Mouse (Mus musculus) left cerebral cortex, postnatal 14 days (tissue): ENCODE measurements around the gene Zfp385a. TPM values are rescaled to one million over a fixed set of nuclear protein-coding genes. Genes with fewer than 3 reads are reported as not detected.

Experiments
- DNase-seq, 2 experiments: peaks; one replicate each; pipeline ENCODE4 v3.0.0; 2021 to 2022; ENCODE audit warnings: low spot score in 2 of 2, mixed read lengths in 1 of 2
- intact Hi-C: fragments of 180-260 bp; cut with DNase I; formaldehyde crosslinking; loops from one replicate; pipeline ENCODE4 v1.15.1; 2025
- total RNA-seq, 2 experiments: library from RNA; stranded (reverse); gene quantifications; 2 replicates each; pipeline ENCODE4 v1.2.3; 2021

Gene Zfp385a
- total RNA-seq, 2 experiments from 2014 or later: 59.8 to 63.2 TPM

- DNase-seq: peak; percentile 85 to 87
- intact Hi-C loops: no loop called here
Observed at GRCm38 (mm10) chr15:103342415-103342814, 2.5 kb upstream of the Zfp385a start.

DNA sequence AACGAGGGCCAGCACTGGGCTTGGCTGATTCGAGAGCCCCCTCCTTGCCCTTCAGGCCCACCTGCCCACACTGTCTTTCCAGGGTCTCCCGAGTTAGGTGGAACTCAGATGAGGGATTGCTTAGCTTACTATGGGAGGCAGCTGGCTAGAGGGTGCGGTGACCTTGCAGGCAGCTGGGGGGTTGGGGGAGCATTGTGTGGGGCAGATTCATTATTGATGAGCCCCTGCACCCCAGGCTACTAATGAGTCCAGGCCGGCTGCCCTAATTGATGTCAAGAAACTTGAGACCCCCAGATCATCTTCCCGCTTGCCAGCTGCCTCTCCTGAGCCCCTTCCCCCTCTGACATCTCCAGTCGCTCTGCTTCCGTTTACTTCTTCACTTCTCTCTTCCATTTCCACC lies 1.7 kb upstream of the Zfp385a start:
- intact Hi-C loops: no loop called here
- DNase-seq: no peak

DNA sequence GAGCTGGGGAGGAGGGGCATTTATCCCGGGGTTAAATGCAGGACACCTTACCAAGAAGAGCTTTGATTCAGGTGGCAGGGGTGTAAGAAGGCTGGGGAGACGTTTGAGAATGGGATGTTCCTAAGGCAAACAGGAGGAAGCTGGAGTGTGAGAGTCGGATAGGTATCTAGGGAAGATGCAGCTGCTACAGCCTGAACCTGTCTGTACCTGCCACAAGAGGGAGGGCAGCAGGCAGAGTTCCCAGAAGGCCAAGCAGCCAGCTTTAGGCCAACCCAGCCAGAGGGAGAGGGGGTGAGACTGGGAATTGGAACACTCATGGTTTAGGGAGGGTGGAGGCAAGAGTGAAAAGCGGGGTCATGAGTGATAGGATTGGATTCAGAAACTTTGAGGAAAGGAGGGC lies 893 bp upstream of the Zfp385a start:
- DNase-seq: no peak
- intact Hi-C loops: no loop called here

DNA sequence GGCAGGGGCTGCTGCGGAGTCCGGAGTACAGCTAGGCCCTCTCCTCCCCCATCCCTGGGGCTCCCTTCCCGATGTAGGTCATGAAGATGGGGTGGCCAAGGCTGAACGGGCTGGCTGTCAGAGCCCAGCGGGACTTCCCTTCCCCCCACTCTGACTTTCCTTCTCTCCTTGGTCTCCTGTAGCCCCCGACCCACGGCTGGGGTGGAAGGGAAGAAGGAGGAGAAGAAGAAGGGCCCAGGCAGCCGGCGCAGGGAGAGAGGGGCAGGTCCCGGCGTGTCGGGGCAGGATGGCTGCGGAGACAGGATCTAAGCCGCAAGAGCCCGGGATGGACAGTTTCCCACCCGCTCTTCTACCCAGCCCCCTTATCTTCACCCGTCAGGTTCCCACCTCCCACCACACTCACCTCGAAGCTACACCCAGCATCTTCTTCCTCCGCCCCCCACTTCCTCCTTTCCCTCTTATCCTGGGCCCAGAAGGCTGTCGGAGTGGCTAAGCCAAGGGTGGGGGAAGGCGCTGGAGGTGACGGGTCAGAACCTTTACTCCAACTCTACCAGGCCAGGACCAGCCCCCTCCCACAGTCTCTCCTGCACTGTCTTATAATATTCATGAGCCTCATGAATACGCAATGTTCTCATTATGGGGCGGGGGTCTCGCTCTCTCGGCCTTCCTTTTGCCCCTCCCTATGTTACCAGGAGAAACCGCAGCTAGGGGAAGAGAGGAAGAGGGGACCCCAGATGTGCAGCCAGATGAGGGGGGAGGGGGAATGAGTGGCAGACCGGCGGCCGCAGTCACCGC lies 530 bp downstream of the Zfp385a start:
- intact Hi-C loops: no loop called here
- DNase-seq: no peak

GRCm38 (mm10) chr15:103338829-103339165 lies 1.1 kb downstream of the Zfp385a start:
- intact Hi-C loops: no loop called here
- DNase-seq: no peak

- no peak for DNase-seq
- intact Hi-C loops: no loop called here
Observed at GRCm38 (mm10) chr15:103336996-103337667, 2.8 kb downstream of the Zfp385a start.

DNA sequence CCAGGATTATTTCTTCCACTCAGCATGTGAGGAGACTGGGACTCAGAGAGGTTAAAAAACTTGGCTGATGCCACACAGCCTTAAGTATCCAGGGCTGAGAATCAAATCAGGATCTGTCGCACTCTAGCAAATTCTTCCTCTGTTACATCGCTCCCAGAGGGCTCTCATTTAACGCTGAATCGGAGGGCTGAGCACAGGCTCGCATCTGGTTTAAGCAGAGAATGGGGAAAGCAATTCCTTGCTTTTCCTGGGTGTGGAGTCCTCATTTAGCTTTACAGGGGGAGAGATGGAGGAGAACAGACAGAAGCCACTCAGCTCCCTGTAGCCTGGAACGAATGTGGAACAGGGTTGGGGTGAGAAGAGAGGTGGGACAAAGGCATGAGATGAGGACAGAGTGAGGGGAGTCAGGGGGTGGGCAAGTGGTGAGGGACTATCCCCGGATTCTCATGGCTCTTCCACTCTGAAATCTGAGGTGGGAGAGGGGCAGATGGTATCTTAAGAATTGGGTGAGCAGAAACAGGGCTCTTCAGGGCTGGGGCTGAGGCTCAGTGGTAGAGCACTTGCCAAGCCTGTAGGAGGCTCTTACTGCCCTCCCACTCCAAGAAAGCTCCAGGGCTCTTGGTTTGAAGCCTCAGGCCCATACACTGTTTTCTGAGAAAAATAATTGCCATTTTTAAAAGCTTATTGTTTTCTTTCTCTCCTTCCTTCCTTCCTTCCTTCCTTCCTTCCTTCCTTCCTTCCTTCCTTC lies 4.2 kb downstream of the Zfp385a start:
- no peak for DNase-seq
- intact Hi-C loops: no loop called here

DNA sequence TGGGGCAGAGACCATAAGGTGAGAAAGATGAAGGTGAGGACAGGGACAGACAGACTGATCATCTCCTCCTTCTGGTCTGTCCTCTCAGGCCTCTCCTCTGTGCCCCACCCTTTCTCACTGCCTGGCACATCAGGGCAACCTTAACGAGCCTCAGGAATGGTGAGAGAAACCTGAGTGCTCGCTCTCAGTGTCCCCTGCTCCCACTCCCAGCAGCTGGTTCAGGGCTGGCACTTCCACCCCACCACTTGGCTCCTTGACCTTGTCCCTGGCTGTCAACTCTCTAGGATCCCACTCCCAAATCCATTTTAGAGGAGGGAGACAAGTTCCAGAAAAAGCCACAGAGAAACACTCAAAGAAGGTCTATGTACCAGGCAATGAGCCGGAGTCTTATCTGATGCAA lies 4.9 kb downstream of the Zfp385a start:
- intact Hi-C loops: no loop called here

DNA sequence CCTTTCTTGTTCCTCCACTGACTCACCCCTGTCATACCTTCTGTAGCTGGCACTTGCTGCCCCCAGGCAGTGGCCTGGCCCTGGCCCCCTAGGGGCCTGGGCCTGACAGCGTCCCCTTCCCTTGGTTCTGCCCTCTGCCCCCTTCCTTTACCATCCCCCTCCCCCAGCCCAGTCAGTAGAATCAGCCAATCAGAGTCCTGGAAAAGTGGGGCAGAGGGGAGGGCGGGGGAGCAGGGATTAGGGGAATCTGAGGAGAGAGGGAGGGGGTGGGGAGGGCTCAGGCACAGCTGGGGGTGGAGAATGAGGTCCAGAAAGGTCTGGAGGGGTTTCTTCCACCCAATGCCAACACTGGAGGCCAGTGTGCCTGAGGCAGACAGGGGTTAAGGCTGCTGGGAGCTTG lies 5.7 kb downstream of the Zfp385a start:
- intact Hi-C loops: no loop called here
- no peak for DNase-seq

More for the DNA sequence above, 4.9 kb downstream of the Zfp385a start:
- no peak for DNase-seq

- no peak for DNase-seq
- intact Hi-C loops: no loop called here
Observed at GRCm38 (mm10) chr15:103333738-103334137, 6.2 kb downstream of the Zfp385a start.

- DNase-seq: no peak
- intact Hi-C loops: no loop called here
Observed at GRCm38 (mm10) chr15:103333081-103333615, 6.7 kb downstream of the Zfp385a start.

DNA sequence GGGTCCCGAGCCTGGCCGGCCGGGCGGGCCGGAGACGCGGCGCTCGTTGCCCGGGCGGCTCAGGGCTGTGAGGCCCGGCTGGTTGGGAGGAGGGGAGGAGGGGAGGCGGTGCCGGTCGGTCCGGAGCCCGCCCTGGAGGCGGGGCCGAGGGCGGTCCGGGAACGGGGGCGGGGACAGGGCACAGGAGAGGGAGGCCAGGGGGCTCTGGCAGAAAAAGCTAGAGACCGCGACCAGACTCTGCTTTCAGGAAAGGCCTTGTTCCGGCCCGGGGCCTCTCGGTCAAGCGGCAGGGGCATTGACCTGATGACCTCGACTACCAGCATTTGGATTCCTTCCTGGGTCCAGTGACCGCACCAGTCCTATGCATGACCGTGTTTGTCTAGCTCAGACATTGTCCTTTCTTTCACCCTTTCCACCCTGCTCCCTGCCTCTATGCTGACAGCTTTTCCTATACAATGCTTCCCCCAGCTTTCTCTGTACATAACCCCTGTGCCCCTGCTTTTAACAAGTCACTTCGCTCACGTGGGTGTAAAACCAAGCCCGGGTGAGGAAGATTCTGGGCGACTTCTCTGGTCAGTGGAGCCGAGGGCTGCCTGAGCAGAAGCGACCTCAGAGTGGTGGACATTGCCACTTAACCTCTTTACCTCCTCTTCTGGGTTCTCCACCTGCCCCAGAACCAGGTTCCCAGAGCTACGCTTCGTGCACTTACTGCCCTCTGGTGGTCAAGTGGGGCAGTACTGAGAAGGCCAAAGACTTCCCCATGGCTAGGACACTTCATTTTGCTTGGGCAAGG lies 16.2 kb downstream of the Zfp385a start:
- peak; percentile 69 to 79 for DNase-seq

GRCm38 (mm10) chr15:103323070-103323454 lies 16.8 kb downstream of the Zfp385a start:
- no peak for DNase-seq
- intact Hi-C loops: no loop called here

More for the DNA sequence above, 16.2 kb downstream of the Zfp385a start:
- intact Hi-C loops: no loop called here

- DNase-seq: no peak
- intact Hi-C loops: no loop called here
Observed at GRCm38 (mm10) chr15:103322396-103322795, 17.5 kb downstream of the Zfp385a start.

DNA sequence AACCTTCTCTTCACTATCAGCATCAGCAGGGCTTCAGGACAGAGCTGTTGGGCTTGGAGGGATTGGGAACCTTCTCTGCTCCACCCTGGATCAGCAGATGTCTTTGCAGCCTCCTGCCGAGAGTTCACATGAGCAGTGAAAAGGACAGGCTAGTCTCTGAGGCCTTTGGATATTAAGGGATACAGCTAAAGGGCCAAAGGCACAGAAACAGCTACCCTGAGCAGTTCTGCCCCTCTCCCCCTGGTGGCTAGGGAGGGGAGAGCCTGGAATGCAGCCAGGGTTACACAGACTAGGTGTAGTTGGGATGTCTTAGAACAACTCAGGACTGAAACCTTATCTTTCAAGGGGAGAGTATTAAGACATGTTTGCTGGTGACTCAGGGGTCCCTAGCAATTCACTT lies 18.8 kb downstream of the Zfp385a start:
- no peak for DNase-seq
- intact Hi-C loops: no loop called here

GRCm38 (mm10) chr15:103318201-103318816 lies 21.6 kb downstream of the Zfp385a start:
- DNase-seq: no peak
- intact Hi-C loops: loop anchor here (10.0 kb wide), 1 partner anchor 334 kb away; no protein-coding TSS in a partner anchor

GRCm38 (mm10) chr15:103317731-103318130 lies 22.2 kb downstream of the Zfp385a start:
- no peak for DNase-seq
- intact Hi-C loops: loop anchor here (10.0 kb wide), 1 partner anchor 333 kb away; no protein-coding TSS in a partner anchor

GRCm38 (mm10) chr15:103317120-103317519 lies 22.8 kb downstream of the Zfp385a start:
- intact Hi-C loops: loop anchor here (10.0 kb wide), 1 partner anchor 332 kb away; no protein-coding TSS in a partner anchor
- no peak for DNase-seq
